Mouse (Mus musculus): ENCODE measurements at regions not wholly inside any gene's neighbourhood (a gene's known extent, or its start where the extent isn't known, plus 50 kb on each side); places are given as distances from the start of the nearest gene placed in this dataset.

GRCm38 (mm10) chr7:116715234-116716046 is 211.3 kb downstream of the Nucb2 start:
- no peak for TF ChIP-seq CTCF (IDR thresholded peaks at IDR 0.05; ENCODE audit: low read depth)
- no peak for TF ChIP-seq EP300 (IDR thresholded peaks at IDR 0.05; ENCODE audit: low read depth)
